Mouse (Mus musculus) embryo, embryonic 10 days (tissue): Measurements from ENCODE around the gene Akr1b8.
A peak's percentile ranks its signal among the peaks of the same experiment; 100 is the strongest.
"Not testable (repeated sequence)": the region's sequence is repeated elsewhere in the genome, so short reads cannot be mapped to it uniquely, and the experiment has no call there.

Source experiments
- DNase-seq: peaks from one replicate; pipeline ENCODE4 v3.0.0-alpha.2; 2015; ENCODE audit warnings: low spot score

Gene Akr1b8

GRCm38 (mm10) chr6:34350037-34350699 is 3.8 kb upstream of the Akr1b8 start:
- DNase-seq: no peak

- not testable (repeated sequence) for DNase-seq
Measured at GRCm38 (mm10) chr6:34351481-34351880, 2.4 kb upstream of the Akr1b8 start.

- no peak for DNase-seq
Measured at GRCm38 (mm10) chr6:34352401-34352800, 1.5 kb upstream of the Akr1b8 start.

- no peak for DNase-seq
Measured at GRCm38 (mm10) chr6:34354354-34355348, 732 bp downstream of the Akr1b8 start.

- DNase-seq: no peak
Measured at GRCm38 (mm10) chr6:34355349-34355747, 1.4 kb downstream of the Akr1b8 start.

GRCm38 (mm10) chr6:34355841-34356240 is 1.9 kb downstream of the Akr1b8 start:
- no peak for DNase-seq

- DNase-seq: no peak
Measured at GRCm38 (mm10) chr6:34364217-34365136, 10.6 kb downstream of the Akr1b8 start.

- no peak for DNase-seq
Measured at GRCm38 (mm10) chr6:34367998-34368397, 14.1 kb downstream of the Akr1b8 start.

- DNase-seq: no peak
Measured at GRCm38 (mm10) chr6:34370081-34370480, 16.2 kb downstream of the Akr1b8 start.

GRCm38 (mm10) chr6:34371700-34372351 is 17.9 kb downstream of the Akr1b8 start:
- DNase-seq: peak; percentile 87

GRCm38 (mm10) chr6:34373841-34374240 is 19.9 kb downstream of the Akr1b8 start:
- DNase-seq: no peak

GRCm38 (mm10) chr6:34375888-34376287 is 22.0 kb downstream of the Akr1b8 start:
- DNase-seq: not testable (repeated sequence)

- no peak for DNase-seq
Measured at GRCm38 (mm10) chr6:34383401-34383800, 29.5 kb downstream of the Akr1b8 start.

- peak; percentile 83 for DNase-seq
Measured at GRCm38 (mm10) chr6:34384110-34384661, 30.3 kb downstream of the Akr1b8 start, which contains the start of gene Akr1b10. Gene Akr1b10, plus strand, starts transcription at chr6:34384218.

GRCm38 (mm10) chr6:34384701-34385370 is 30.9 kb downstream of the Akr1b8 start:
- DNase-seq: peak; percentile 55

GRCm38 (mm10) chr6:34388420-34389156 is 34.7 kb downstream of the Akr1b8 start:
- no peak for DNase-seq

- DNase-seq: no peak
Measured at GRCm38 (mm10) chr6:34395897-34396296, 42.0 kb downstream of the Akr1b8 start.

- no peak for DNase-seq
Measured at GRCm38 (mm10) chr6:34398431-34398830, 44.5 kb downstream of the Akr1b8 start.

GRCm38 (mm10) chr6:34399606-34400220 is 45.8 kb downstream of the Akr1b8 start:
- DNase-seq: no peak
